Mouse (Mus musculus) thymus, adult 2 months (tissue): Measurements from ENCODE around the gene Pltp.

Experiments
- CTCF ChIP-seq: fragments of 200-500 bp; IDR thresholded peaks from 2 replicates; pipeline ENCODE4 v1.5.1; 2012; ENCODE audit warnings: mild to moderate bottlenecking, control low read depth, low read length, moderate library complexity, borderline replicate concordance; ENCODE audit not compliant: control insufficient read depth, poor library complexity, insufficient read depth; ENCODE audit errors: extremely low read depth
- POLR2A ChIP-seq: fragments of 200-500 bp; IDR thresholded peaks from 2 replicates; pipeline ENCODE4 v1.6.1; 2012; ENCODE audit warnings: mild to moderate bottlenecking, low read length, control low read depth, moderate library complexity; ENCODE audit not compliant: control insufficient read depth, poor library complexity, insufficient read depth; ENCODE audit errors: extremely low read depth

- TF ChIP-seq CTCF (no peak), POLR2A (no peak)
Observed at GRCm38 (mm10) chr2:164899034-164899433, 41.5 kb upstream of the Pltp start.
